Mouse (Mus musculus) lung, postnatal 0 days (tissue): ENCODE data around the gene Sertad3.

Source experiments
- CTCF ChIP-seq: IDR thresholded peaks from 2 replicates; pipeline ENCODE4 v1.5.1; 2016; ENCODE audit warnings: antibody characterized with exemption, mild to moderate bottlenecking
- EP300 ChIP-seq: IDR thresholded peaks from 2 replicates; pipeline ENCODE4 v1.6.1; 2016; ENCODE audit warnings: antibody characterized with exemption, mild to moderate bottlenecking, control low read depth

DNA sequence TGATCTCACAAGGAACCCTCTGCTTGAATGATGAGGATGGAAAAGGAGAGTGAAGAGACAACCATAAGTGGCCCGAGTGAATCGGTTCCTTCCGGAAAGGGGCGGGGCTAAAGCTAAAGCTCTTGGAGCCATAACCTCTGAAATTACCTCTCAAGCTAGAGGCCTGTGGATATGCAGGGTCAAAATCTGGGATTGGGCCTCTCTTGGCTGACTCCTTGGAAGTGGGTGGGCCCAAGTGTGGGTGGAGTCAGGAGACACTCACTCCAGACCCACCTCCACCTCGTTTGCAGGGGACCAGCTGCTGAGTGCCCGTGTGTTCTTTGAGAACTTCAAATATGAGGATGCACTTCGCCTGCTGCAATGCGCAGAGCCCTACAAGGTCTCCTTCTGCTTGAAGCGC, 41.4 kb downstream of the Sertad3 start:
- TF ChIP-seq CTCF, result no peak
- no peak for TF ChIP-seq EP300
